Mouse (Mus musculus): ENCODE data around the gene Gm19345.

Gm19345 gene

DNA sequence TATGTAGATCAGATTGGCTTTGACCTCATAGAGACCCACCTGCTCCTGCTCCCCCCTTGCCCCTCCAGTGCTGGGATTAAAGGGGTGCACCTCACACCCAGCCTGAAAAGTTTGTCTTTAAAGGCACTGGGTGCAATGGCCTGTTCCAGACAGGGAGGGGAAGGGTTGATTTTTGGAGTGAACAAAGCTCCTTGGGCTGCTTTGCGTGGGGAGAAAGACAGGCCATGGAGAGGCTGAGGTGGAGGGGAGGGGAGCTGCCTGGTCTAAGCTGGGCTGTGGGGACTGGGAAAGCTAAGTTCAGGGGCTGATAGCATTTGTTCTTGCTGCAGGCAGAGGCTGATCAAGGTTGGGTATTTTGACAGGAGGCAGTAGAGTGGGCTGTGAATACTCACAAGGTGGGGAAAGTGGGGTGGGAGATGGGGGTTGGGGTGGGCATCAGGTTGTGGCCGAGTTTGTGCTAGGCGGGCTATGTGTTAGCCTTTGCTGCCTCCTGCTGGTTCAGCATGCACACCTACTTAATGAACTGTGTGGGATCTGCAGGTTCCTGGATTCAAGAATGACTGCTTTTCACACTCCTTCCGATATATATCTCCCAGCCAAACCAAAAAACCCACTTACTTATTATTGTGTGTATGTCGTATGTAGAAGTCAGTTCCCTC lies 20.3 kb downstream of the Gm19345 start:
- DNase-seq (ENCODE audit: low read depth): no peak

DNA sequence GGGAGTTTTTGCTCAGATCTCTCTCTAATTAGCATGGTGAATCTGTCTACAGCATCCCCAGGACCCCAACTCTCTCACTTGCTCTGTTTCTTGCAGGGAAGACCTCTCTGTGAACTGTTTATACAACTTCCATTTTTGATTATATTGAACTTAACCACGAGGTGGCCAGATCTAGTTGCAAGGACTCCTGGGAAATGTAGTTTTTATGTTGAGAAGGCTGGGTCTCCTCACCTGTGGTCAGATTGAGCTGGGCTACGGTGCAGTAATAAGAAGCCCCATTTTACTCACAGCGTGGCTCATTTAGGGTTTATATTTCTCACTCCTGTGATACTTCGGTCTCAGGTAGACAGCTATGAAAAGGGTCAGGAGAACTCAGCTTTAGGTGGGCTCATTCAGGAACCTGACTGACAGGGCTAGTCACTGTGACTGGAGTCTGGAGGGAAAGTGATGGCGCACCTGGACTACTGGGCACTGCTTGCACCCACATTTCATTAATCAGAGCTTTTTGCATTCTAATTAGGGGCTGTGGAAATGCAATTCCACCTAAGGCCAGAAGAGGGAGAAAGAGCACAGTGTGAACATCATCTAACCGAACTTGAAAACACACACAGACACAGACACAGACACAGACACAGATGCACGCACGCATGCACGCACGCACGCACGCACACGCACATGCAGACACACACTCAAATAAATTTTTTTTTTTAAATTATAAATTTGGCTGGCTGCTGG lies 24.3 kb downstream of the Gm19345 start:
- DNase-seq (ENCODE audit: low read depth): no peak

DNA sequence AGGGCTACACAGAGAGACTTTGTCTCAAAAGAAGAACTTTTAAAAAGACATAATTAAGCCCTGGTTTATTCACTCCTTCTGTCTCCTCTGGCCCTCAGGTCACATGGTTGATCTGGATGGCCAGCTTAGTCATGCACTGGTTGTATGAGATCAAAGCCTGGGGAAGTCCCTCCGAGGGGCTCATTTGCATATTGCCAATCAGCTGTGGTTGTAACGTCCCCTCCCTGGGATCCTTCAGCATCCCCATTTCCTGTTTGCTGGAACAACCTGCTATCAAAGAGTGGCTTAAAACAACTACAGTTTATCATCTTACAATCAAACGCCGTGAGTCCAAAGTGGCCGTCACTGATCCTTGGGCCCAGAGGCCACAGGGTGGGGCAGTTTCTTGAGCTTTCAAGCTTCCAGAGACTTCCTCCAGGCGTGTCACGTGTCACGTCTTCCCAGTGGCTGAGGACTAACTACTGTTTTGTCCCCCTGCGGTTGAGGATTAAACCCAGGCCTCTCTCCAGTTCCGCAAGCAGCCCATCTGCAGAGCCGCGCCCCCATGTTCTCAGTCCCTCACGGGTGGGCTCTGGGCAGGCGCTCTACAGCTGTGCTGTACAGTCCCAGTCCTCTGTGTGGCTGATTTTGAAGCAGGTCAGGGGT lies 25.1 kb downstream of the Gm19345 start:
- DNase-seq (ENCODE audit: low read depth): no peak

DNA sequence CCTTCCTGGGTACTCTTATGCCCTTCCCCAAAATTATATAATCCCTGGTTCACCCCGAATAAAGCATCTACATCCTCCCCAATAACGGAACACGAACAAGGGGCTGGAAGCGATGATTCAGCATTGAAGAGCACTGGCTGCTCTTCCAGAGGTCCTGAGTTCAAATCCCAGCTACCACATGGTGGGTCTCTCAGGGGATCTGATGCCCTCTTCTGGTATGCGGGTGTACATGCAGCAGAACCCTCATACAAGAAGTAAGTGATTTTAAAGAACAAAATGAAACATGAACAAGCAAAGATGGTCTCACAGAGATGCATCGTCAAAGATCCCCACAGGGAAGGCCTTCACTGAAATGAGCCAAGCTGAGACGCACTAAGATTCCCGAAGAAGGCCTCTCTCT lies 29.0 kb downstream of the Gm19345 start:
- DNase-seq (ENCODE audit: low read depth): no peak

DNA sequence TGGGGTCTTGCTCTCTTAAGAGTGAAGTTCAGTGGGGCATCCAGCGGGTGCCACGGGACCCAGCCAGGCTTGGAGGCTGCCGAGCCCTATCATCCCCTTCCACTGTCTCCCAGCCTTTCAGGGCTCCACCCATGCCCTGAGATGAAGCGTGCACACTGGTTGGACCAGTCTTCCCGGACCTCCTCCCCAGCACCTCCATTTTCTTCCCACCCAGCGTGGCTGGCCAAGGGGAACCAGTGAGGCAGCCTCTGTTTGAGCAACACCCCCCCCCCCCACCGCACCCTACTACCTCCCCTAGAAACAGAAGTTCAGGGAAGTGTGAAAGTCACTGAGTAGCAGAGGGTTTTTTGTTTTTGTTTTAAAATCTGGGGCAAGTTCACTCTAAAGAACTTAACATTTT lies 36.0 kb downstream of the Gm19345 start, which contains the start of gene Ceacam19:
Gene Ceacam19, minus strand, starts transcription at position 117 of the 400 bp plus-strand sequence.
- no peak for DNase-seq (ENCODE audit: low read depth)

DNA sequence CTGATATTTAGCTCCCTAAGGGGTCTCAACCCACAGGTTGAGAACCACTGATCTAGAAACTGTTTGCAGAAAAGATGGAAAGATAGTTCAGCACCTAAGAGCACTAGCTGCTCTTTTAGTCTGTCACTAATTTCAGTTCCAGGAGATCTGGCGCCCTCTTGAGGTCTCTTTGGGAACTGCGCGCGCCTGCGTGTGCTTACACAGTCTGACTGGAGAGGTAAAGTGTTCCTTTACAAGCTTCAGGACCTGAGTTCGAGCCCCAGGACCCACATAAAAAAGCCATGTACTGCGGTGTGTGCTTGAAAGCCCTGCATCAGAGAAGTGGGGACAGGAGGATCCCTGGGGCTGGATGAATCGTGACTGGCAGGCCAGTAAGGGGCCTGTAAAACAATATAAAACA lies 38.1 kb downstream of the Gm19345 start:
- DNase-seq (ENCODE audit: low read depth): peak; percentile 52
